Mouse (Mus musculus) regulatory T cell (primary cell): ENCODE measurements around the gene Olfr135.

Experiments used
- in situ Hi-C: fragments of 300-600 bp; cut with MboI, MseI; formaldehyde crosslinking; loops from one replicate; pipeline ENCODE4 v1.15.1; 2025; ENCODE audit warnings: high pct_unique_total_duplicates

Gene Olfr135

GRCm38 (mm10) chr17:38204035-38204434 is at the start of gene Olfr135:
Gene Olfr135 (plus strand): TSS chr17:38204335.
- in situ Hi-C loops, result no loop called here

GRCm38 (mm10) chr17:38171088-38171487 is 33.0 kb upstream of the Olfr135 start, which contains the start of gene Olfr134:
Gene Olfr134 (plus strand): TSS chr17:38171388.
- in situ Hi-C loops, result no loop called here
